Mouse (Mus musculus): ENCODE data around the gene Ifit3. TPM values are rescaled to one million over a fixed set of nuclear protein-coding genes. Genes with fewer than 3 reads are reported as not detected.
A peak's percentile ranks its signal among the peaks of the same experiment; 100 is the strongest.
"Not testable (repeated sequence)": the region's sequence is repeated elsewhere in the genome, so short reads cannot be mapped to it uniquely, and the experiment has no call there.

Ifit3 gene
- total RNA-seq (2022), result 1 to 10 TPM; 1.8 to 4.4 (median 3.9) TPM

DNA sequence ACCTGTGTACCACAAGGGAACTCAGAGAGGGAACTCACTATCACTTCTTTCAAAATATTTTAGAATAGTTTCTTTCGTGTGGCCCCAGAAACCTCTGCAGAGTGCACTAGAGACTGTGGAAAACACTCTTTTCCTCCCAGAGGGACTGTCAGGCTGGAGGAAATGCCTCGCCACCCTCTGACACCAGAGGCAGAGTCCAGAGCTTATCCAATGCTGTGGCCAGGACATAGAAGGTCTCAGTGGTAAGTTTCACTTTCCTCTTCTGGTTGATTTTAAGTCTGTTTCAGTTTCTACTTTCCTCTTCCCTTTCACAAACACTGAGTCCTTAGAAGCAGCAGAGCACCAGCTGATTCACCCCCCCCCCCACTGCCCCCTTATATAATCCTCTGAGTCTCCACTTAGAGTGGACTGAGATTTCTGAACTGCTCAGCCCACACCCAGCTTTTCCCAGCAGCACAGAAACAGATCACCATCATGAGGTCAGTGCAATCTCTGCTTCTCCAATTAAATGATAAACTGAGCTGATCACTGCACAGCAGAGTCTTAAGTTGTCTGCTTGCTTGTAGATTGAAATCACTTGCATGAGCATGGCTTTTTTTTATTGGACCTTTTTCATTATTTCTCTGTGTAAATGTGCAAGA is at the start of gene Ifit3:
TSS of gene Ifit3 (plus strand) at position 406 of the 641 bp plus-strand sequence.
- peak; percentile 35 for DNase-seq (ENCODE audit: low spot score)

DNA sequence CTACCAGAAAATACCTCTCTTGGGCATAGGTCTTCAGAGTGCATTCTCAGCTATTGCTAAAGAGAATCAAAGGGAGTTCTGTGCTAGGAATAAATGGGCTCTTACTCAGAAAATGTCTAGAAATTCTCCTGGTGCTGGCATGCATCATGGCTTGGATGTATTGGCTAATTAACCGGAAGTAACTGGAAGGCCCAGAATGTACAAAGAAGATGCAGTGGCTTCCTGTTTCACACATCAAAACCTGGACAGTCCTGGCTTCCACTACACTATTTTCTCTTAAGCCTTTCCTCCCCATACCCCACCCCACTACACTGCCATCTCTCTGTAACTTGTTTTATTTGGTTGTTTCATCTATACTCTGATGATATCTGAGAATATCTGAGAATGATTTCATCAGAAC is 43.9 kb upstream of the Ifit3 start:
- DNase-seq (ENCODE audit: low spot score), result no peak

DNA sequence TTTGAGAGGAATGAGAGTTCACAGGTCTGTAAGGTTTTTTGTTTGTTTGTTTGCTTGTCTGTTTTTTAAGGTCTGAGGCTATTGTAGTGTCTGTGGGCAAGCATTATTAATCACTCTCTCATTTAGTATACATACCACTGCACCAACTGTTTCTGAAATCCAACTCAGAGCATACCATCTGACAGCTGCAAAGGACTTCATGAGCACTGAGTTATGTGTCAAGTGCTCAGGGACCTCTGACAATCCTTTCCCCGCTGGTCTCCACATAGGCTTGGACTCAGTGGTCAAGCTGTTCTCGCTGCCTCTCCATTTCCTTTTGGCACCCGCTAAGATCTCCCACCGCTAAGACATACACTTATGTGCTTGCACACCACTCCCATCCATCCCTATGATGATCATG is 37.1 kb upstream of the Ifit3 start:
- no peak for DNase-seq (ENCODE audit: low spot score)

DNA sequence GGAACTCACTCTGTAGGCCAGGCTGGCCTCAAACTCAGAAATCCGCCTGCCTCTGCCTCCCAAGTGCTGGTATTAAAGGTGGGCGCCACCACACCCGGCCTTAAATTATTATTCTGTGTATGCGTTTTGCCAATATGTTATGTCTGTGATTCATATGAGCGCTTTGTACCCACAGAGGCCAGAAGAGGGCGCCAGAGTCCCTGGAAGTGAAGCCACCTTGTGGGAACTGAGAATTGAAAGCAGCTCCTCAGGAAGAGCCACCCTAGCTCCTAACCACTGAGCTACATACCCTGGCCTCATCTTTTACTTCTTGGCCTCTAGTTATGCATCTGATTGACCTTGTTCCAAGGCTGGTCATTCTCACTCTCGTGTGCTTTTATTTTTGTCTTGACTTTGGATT is 35.4 kb upstream of the Ifit3 start:
- DNase-seq (ENCODE audit: low spot score), result peak; percentile 88

DNA sequence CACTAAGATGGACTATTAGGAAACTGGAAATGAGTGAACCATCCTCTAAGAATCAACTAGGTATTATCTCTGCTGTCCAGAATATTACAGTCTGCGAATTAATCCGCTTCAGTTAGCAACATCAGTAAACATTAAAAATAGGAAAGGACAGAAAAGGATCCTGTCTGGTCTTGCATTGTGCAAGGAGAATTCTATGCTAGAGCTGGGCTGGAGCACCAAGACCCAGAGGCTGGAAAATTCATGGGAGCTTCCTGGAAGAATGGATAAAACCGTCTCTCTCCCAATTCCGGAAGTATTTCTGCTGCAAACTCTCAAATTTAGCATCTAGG is 33.2 kb upstream of the Ifit3 start:
- DNase-seq (ENCODE audit: low spot score), result no peak

DNA sequence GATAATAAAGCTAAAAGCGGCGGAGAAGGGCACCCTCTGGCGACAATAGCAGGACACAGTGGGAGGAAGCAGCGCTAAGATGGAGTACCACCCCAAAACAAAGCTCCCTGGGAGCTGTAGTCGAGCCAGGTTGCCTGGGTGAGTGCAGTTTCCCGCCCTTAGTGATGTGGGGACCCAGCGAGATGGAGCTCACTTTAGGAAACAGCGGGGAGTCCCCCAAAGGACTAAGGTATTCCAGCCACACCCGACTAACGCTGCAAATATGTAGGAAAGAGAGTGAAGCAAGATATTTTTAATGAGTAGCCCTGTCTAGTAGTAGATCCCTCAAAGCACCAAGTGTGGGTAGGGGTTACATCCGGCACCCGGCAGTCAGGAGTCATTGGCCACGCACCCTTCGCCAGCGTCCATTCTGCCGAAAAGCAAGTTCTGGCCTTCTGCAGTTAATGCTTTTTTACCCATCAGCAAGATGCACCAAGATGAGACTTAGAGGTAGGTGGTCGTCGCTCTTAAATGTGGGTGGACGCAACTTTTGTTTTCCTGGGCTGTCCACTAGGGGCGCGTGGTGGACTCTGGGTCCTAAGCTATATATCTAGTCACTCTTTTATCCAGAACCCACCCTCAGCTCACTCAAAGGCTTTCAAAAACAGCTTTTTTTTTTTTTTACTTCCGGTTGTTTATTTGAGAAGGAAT is 32.7 kb upstream of the Ifit3 start, which contains the start of gene Ifit2:
TSS of gene Ifit2 (plus strand) at position 161 of the 690 bp plus-strand sequence.
- peak; percentile 77 for DNase-seq (ENCODE audit: low spot score)

DNA sequence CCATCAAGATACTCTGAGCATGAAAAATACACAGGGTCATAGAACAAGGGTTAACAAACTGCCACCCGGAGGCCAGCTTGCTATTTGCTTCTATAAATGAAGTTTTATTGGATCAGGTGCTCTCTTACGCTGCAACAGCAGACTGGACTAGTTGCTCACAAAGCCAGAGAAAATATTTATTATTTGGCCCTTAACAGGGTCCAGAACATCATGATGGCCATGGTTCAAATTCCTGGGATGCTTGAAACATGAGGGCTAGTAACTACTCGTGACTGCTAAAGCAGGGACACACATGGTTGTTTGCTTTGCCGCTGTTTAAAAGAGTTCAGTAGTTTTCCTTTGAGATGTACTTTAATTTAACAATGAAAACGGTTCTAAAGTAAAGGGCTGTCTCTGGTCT is 31.4 kb upstream of the Ifit3 start:
- DNase-seq (ENCODE audit: low spot score), result peak; percentile 51

DNA sequence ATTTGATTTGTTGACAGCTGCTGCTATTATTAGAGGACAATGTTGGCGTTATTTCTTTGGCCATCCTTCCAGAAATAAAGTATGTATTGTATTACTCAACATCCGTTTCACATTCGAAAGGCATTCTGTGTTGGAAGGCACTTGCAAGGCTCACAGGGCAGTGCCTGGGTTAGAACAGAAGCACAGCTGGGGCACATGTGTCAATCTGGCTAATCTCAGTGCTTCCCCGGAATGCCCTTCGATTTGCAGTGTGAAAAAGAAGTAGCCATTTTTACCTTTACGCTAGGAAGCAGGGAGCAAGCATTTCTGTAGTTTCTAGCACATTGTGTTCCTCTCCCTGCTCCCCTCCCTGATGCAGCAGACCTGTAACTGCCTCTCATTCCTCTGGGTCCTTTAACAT is 30.3 kb upstream of the Ifit3 start:
- no peak for DNase-seq (ENCODE audit: low spot score)

DNA sequence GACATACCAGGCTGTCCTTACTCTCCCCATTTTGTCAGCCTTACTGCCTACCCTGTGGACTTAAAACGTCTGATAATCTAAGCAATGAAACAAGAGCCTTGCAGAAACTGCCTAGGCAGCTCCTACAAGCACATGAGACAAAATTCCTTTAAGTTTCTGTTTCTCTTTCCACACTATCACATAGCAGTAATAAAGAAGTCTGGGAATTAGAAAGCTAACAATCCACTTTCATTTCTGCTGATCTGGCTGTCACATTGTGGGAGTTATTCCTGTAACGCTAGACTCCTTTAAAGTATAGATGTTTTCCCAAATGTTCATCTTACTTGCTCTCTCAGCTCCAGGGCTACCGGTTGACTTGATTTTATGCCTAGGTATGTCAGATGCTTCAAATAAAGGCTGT is 29.8 kb upstream of the Ifit3 start:
- DNase-seq (ENCODE audit: low spot score), result no peak

DNA sequence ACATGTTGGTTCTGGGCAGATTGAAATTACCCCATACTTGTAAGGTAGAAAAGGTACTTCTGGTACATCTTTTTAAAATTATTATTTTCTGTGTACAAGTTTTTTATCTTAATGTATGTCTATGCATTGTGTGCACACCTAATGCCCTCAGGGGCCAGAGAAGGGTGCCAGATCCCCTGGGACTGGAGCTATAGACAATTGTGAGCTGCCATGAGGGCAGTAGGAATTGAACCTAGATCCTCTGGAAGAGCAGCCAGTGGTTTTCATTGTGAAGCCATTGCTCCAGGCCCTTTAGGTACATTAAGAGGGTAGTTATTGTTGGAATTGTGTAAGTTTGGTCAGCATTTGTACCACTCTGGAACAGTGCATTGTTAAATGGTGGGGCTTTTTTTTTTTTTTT is 29.3 kb upstream of the Ifit3 start:
- DNase-seq (ENCODE audit: low spot score), result no peak

DNA sequence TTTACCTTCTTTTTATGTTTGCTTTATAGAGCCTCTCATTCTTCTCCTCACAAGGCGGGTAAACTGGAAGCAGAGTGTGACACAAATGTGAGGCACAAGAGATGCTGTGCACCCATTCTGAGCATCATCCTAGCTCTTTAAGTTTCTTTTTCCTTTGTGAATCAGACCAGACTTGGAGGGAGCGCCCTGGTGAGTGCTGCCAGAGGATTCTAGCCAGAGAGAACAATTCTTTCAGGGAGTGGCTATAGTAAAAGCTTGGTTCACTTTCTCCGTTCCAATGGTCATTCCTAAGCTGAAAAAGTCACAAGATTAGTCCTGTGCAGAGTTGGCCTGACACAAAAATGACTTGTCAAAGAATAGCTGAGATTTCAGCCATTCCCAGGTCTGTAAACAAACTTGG is 26.7 kb upstream of the Ifit3 start:
- DNase-seq (ENCODE audit: low spot score), result no peak

DNA sequence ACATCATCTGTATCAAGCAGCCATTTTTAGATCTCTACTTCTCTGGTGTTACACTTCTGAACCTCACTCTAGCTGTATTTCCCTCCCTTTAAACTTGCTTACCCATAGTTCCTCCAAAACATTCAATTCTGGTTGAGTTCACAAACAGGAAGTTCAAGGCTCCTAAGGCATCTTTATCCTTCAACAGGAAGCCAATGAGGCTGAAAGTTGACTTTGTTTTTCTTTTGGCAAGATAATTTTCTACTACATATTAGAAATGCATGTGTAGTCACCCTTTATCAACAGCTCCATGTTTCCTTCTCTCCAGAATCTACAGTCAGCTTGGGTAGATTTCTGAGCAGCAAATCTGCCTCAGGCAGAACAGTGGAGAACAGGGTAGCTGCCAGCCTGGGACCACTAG is 20.8 kb upstream of the Ifit3 start:
- DNase-seq (ENCODE audit: low spot score), result no peak

DNA sequence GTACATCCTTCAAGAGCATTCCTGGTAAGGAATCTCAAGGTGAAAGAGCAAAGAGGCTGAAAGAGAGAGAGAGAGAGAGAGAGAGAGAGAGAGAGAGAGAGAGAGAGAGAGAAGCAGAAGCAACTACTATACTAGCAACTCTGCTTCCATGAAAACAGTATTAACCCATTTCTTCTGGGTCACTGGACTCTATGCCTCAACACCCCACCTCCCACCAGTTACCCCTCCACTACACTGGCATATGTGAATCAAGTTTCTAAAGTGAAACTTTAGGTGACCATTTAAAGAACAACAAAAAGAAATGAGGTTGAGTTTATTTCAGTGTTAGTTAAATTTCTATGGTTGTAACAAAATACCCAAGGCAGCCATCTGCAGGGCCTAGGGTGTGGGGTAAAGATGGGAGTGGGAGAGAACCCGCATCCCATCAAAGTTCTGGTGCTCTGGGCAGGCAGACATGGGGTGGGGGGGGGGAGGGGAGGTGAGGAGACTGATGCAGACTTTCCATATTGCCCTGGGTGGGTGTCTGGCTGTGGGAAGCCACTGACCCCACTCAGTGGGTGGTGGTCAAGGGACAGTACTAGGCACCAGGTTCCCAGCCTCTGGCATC is 17.1 kb upstream of the Ifit3 start:
- no peak for DNase-seq (ENCODE audit: low spot score)

DNA sequence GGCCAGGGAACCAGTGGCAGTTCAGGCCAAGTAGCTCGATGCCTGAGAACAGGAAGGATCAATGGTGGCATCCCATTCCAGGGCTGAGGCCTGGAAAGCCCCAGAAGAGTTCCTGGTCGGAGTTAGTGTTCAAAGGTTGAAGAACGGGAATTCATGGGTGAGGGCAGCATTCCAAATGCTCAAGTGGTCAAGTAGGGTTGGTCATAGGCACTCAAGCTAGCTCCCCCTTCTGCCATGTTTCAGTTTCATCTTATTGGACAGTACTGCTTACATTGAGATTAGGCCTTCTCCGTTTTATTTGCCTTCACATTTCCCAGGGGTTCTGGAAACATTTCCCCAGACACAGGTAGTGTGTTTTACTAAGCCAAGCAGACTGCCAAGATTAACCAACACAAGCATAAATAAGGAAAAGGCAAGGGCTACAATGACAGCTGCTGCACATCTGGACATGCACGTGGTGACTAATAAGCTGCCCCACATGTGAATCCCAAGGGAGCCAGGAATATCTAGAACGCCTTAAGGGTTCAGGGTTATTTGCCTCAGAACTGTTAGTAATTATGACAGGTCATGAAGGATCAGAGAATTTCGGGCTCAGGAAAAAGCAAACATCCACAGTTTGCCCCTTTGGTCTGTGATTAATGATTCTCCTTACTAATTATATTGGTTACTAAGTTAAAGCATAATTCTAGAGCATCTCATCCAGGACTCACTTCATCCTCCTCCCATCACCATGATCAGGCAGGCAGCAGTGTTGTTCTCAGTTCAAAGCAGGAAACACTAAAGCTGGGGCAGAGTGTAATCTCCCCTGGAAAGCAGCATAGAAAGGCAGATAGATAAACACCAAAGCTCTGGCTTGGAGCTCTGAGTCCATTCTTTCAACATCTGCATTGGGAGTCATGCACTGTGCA is 14.1 kb upstream of the Ifit3 start:
- DNase-seq (ENCODE audit: low spot score), result no peak

DNA sequence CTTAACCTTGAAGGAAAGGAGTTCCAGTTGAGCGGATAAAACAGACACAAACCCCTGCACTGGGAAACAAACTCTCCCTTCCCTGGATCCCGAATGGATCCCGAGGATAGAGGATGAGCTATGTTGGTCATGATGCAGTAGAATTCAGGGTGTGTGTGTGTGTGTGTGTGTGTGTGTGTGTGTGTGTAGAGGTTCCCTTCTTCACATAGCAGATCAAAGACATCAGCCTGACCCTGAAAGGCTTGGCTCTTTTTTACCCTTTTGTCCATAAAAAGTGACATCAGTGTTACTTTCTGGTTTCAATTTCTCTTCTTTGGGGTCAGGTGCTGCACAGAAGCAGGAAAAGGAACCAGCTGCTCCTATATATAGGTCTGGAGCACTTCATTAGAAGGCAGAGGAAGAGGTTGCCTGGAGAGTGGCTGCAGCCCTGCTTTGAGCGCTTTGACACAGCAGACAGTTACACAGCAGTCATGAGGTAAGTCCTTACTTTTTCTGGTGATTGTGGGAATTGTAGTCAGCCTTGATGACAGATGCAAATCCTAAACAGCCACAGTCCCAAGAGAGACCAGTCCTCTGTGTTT is 13.3 kb upstream of the Ifit3 start:
- DNase-seq (ENCODE audit: low spot score), result no peak

DNA sequence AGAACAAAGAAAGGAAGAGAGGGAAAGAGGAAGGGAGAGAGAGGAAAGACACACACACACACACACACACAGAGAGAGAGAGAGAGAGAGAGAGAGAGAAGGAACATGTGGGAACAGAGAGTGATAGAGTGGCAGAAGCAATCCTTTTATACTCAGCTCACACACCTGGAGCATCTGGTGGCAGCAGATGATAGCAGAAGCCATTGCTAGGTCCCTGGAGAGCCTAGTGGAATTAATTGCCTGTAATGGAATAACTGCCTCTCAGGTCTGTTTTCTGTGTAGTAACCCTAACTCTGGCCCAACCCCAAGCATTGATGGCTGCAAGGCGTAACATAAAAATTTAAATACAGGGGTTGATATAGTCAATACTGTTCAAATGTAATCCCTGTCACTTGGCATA is 12.3 kb upstream of the Ifit3 start:
- DNase-seq (ENCODE audit: low spot score), result no peak

DNA sequence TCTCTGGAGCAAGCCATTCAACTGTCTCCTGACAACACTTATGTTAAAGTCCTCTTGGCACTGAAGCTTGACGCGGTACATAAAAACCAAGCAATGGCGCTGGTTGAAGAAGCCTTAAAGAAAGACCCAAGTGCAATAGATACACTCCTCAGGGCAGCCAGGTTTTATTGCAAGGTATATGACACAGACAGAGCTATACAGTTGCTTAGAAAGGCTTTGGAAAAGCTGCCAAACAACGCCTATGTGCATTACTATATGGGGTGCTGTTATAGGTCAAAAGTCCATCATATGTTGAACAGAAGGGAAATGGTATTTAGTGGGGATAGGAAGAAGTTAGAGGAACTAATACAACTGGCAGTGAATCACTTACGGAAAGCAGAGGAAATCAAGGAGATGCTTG is 9.7 kb upstream of the Ifit3 start:
- DNase-seq (ENCODE audit: low spot score), result no peak

DNA sequence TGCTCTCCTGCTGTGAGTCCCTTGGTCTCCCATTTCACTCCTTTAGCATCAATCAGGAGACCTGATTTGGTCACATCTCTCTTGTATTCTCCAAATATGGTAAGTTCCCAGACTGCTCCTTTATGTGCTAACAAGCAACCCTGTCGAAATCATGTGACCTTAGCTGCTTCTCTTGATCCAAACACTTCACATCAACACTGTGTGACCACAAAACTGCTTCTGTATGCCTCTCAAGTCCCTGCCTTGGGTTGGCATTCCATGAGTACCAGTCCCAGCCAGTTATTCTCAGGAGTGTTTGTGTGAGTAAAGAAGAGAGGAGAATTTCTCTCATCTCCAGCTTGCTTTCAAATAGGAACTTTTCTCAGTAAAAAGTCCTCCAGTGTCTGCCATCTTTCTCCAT is 6.2 kb upstream of the Ifit3 start:
- no peak for DNase-seq (ENCODE audit: low spot score)

DNA sequence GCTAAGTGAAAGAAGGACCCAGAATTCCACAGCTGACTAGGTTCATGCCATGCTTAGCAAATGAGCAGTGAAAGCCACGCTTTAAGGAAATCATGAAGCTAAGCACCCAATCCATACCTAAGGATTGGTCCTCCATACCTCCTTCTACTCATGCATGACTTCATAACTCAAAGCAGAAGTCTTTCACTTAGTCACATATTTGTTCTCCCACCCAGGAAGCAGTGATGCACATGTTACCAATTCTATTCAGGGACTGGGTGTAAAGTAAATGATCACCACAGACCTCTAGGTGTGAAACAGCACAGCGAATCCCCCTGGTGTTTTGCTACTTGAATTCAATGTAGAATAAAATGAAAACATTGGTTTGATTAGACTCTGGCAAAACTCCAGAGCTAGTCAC is 635 bp upstream of the Ifit3 start:
- not testable (repeated sequence) for DNase-seq (ENCODE audit: low spot score)

DNA sequence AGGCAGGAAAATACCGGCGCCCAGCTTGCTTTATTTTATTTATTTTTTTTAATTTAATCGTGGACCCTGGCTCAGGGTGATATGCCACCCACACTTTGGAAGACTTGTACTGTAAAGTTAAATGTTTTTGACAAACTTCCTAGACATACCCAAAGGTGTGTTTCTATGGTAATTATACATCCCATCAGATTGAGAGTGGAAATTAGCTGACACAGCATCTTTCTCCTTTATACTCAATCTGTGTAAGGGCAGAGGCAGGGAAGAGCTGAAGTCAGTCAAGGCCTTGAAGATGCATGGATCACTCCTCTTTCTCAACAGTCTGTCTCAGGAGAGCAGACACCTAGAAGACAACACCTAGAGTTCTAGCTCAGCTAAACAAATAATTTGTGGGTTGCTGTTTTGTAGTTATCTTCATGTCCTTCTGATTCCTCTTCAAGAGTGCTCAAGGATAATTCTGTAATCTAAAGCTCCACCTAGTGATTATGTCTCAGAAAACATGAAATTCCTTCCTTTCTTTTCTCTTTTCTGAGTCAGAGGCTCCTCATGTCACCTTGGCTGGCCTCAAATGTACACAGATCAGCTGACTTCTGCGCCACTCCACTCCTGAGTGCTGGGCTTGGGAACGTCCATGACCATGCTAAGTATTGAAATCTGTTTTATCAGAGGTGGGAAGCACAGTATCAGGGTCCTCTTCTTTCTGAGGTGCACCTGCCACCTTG is 2.6 kb downstream of the Ifit3 start:
- DNase-seq (ENCODE audit: low spot score), result not testable (repeated sequence)

All from heart, adult 8-10 months (tissue).